ENCODE assay signal across 9 mouse cellular contexts in genomic region chr8:73007489-73007888, GRCm38 (mm10).
DNase-seq lines count a peak whose midpoint lies in the region; ATAC-seq and TF ChIP-seq lines count a peak whose summit lies in the region.
"Had no signal": no experiment of that assay in that cellular context is flagged by ENCODE, and none has a peak within 500 bp of the region (broad histone marks: within the 10 kb centered on the region; RNA-seq: fewer than 3 reads in every experiment).

No protein-coding gene starts in this region.

- H3K9me3 ChIP-seq in hindbrain, embryonic 11.5 days (ENCODE audit: control insufficient read depth, low read length): no peaks in the 10 kb centered on the region
- no peaks in the 10 kb centered on the region for H3K9me3 ChIP-seq in hindbrain, embryonic 10.5 days
- H3K9me3 ChIP-seq in MEL (replicated peaks; ENCODE audit: insufficient read depth, low read length): no peaks in the 10 kb centered on the region
- no peaks in the 10 kb centered on the region for H3K9me3 ChIP-seq in intestine, postnatal 0 days (ENCODE audit: control insufficient read depth)
- H3K9me3 ChIP-seq: limb, embryonic 15.5 days had no signal

- no peak for TF ChIP-seq EP300 in MEL (IDR thresholded peaks at IDR 0.05; ENCODE audit: low read depth in 1 of 2, low read length in 2 of 2)

- no peak for TF ChIP-seq POLR2A in MEL (IDR thresholded peaks at IDR 0.05; ENCODE audit: control insufficient read depth in 1 of 2, insufficient read depth in 1 of 2, low read depth in 1 of 2, low read length in 2 of 2, poor library complexity in 1 of 2)

- H3K4me1 ChIP-seq in hindbrain, embryonic 11.5 days (replicated peaks; ENCODE audit: control insufficient read depth, insufficient read depth, low read length): no peaks in the 10 kb centered on the region
- no peaks in the 10 kb centered on the region for H3K4me1 ChIP-seq in hindbrain, embryonic 10.5 days (replicated peaks)
- no peaks in the 10 kb centered on the region for H3K4me1 ChIP-seq in MEL (ENCODE audit: control insufficient read depth in 1 of 2, insufficient read depth in 2 of 2, low read length in 2 of 2)
- no peaks in the 10 kb centered on the region for H3K4me1 ChIP-seq in intestine, postnatal 0 days (replicated peaks; ENCODE audit: control insufficient read depth, insufficient read depth, low read length)
- H3K4me1 ChIP-seq: limb, embryonic 15.5 days had no signal

- H3K79me2 ChIP-seq in MEL (ENCODE audit: control insufficient read depth, insufficient read depth, low read length, poor library complexity): no peaks in the 10 kb centered on the region

- H3K4me3 ChIP-seq in hindbrain, embryonic 11.5 days (ENCODE audit: low read depth, low read length): no peak overlapping the region
- H3K4me3 ChIP-seq in hindbrain, embryonic 10.5 days: no peak overlapping the region
- no peak overlapping the region for H3K4me3 ChIP-seq in MEL (ENCODE audit: control insufficient read depth in 1 of 2, insufficient read depth in 1 of 2, low read depth in 2 of 2, low read length in 2 of 2)
- H3K4me3 ChIP-seq in intestine, postnatal 0 days (ENCODE audit: low read depth, low read length): no peak overlapping the region
- H3K4me3 ChIP-seq: limb, embryonic 15.5 days had no signal

- ATAC-seq in hindbrain, embryonic 11.5 days (ENCODE audit: low FRiP score): 0 out of 2 replicates have a peak, but pooled peaks have one; percentile 35
- ATAC-seq in intestine, postnatal 0 days: no peak
- ATAC-seq in inflammation-experienced regulatory T-cells, adult 6 months: no peak

- H3K36me3 ChIP-seq in hindbrain, embryonic 11.5 days (ENCODE audit: control insufficient read depth, insufficient read depth, low read length): no peaks in the 10 kb centered on the region
- H3K36me3 ChIP-seq in hindbrain, embryonic 10.5 days: no peaks in the 10 kb centered on the region
- no peaks in the 10 kb centered on the region for H3K36me3 ChIP-seq in MEL (ENCODE audit: control insufficient read depth in 1 of 2, insufficient read depth in 2 of 2, low read length in 2 of 2)
- H3K36me3 ChIP-seq in intestine, postnatal 0 days (ENCODE audit: control insufficient read depth, insufficient read depth): no peaks in the 10 kb centered on the region
- H3K36me3 ChIP-seq: limb, embryonic 15.5 days had no signal

- H3K27me3 ChIP-seq in hindbrain, embryonic 11.5 days (ENCODE audit: control insufficient read depth, insufficient read depth, low read length): no peaks in the 10 kb centered on the region
- no peaks in the 10 kb centered on the region for H3K27me3 ChIP-seq in hindbrain, embryonic 10.5 days (ENCODE audit: insufficient read depth, poor library complexity, severe bottlenecking)
- H3K27me3 ChIP-seq in MEL (ENCODE audit: control insufficient read depth in 1 of 2, insufficient read depth in 2 of 2, low read length in 2 of 2): no peaks in the 10 kb centered on the region
- no peaks in the 10 kb centered on the region for H3K27me3 ChIP-seq in intestine, postnatal 0 days (replicated peaks; ENCODE audit: control insufficient read depth, insufficient read depth, low read length)
- H3K27me3 ChIP-seq: limb, embryonic 15.5 days had no signal

- no peak overlapping the region for H3K27ac ChIP-seq in hindbrain, embryonic 11.5 days (ENCODE audit: low read depth, low read length)
- H3K27ac ChIP-seq in hindbrain, embryonic 10.5 days: no peak overlapping the region
- H3K27ac ChIP-seq in MEL (ENCODE audit: control insufficient read depth, low read depth, low read length): no peak overlapping the region
- H3K27ac ChIP-seq in intestine, postnatal 0 days (ENCODE audit: low read depth, low read length): no peak overlapping the region
- H3K27ac ChIP-seq: limb, embryonic 15.5 days had no signal

- no peak overlapping the region for H3K4me2 ChIP-seq in hindbrain, embryonic 11.5 days (replicated peaks; ENCODE audit: low read depth, low read length)
- H3K4me2 ChIP-seq in intestine, postnatal 0 days (replicated peaks; ENCODE audit: low read depth): no peak overlapping the region
- H3K4me2 ChIP-seq: limb, embryonic 15.5 days had no signal

- TF ChIP-seq CTCF in MEL (IDR thresholded peaks at IDR 0.05 in 2 of 3, conservative IDR thresholded peaks at IDR 0.05 in 1 of 3; ENCODE audit: control insufficient read depth in 1 of 3, insufficient read depth in 1 of 3, low read depth in 2 of 3, low read length in 3 of 3, poor library complexity in 1 of 3, severe bottlenecking in 1 of 3): peak in 1 of 3 experiments; percentile 19; a peak in 2 of 6 replicates
- peak; percentile 76 for TF ChIP-seq CTCF in intestine, postnatal 0 days (IDR thresholded peaks at IDR 0.05; ENCODE audit: low read depth)

- WGBS in hindbrain, embryonic 11.5 days: 66% methylated on average over 2 of the region's 2 CpGs
- WGBS in hindbrain, embryonic 10.5 days: 44% methylated on average over 2 of the region's 2 CpGs
- WGBS in intestine, postnatal 0 days: 42% methylated on average over 2 of the region's 2 CpGs

- no peak overlapping the region for H3K9ac ChIP-seq in hindbrain, embryonic 11.5 days (ENCODE audit: low read depth, low read length)
- no peak overlapping the region for H3K9ac ChIP-seq in MEL (ENCODE audit: control insufficient read depth, low read depth, low read length, poor library complexity, severe bottlenecking)
- no peak overlapping the region for H3K9ac ChIP-seq in intestine, postnatal 0 days (ENCODE audit: low read depth, low read length)
- H3K9ac ChIP-seq: limb, embryonic 15.5 days had no signal

- DNase-seq in hindbrain, embryonic 11.5 days (ENCODE audit: low spot score): peak; percentile 4
- no peak for DNase-seq in hindbrain, embryonic 10.5 days (ENCODE audit: low spot score)
- DNase-seq in MEL (ENCODE audit: low read depth, low spot score): peak; percentile 3
- DNase-seq in cerebellum, postnatal 14 days: peak; percentile 31 to 36
- peak; percentile 43 for DNase-seq in retina, postnatal 1 day
- no peak for DNase-seq in heart, adult 9 months (ENCODE audit: low spot score in 2 of 2)

- TF ChIP-seq RAD21 in MEL (IDR thresholded peaks at IDR 0.05; ENCODE audit: low read depth, low read length): peak; percentile 21

TF ChIP-seq in MEL, 35 proteins besides CTCF, POLR2A, EP300 and RAD21:
- no peak; the same call in 1 of the 2 replicates for TF ChIP-seq SMC3 (IDR thresholded peaks at IDR 0.05; ENCODE audit: low read depth, low read length)
- TF ChIP-seq CHD1 (IDR thresholded peaks at IDR 0.05; ENCODE audit: low read depth, low read length): no peak
- no peak for TF ChIP-seq ZMIZ1 (IDR thresholded peaks at IDR 0.05; ENCODE audit: low read depth, low read length)
- TF ChIP-seq MAX (IDR thresholded peaks at IDR 0.05; ENCODE audit: low read length): no peak
- no peak for TF ChIP-seq MYB (IDR thresholded peaks at IDR 0.05; ENCODE audit: low read depth, low read length)
- no peak for TF ChIP-seq KAT2A (conservative IDR thresholded peaks at IDR 0.05; ENCODE audit: low read depth, low read length)
- TF ChIP-seq BHLHE40 (IDR thresholded peaks at IDR 0.05; ENCODE audit: borderline replicate concordance, low read depth, low read length): no peak
- no peak for TF ChIP-seq POLR2AphosphoS2 (IDR thresholded peaks at IDR 0.05; ENCODE audit: low read length)
- TF ChIP-seq HCFC1 (IDR thresholded peaks at IDR 0.05; ENCODE audit: low read depth, low read length): no peak
- TF ChIP-seq GATA1 (IDR thresholded peaks at IDR 0.05; ENCODE audit: low read depth, low read length): no peak
- TF ChIP-seq MAZ (IDR thresholded peaks at IDR 0.05; ENCODE audit: low read depth, low read length): no peak
- no peak for TF ChIP-seq SIN3A (IDR thresholded peaks at IDR 0.05; ENCODE audit: low read length)
- no peak for TF ChIP-seq MEF2A (IDR thresholded peaks at IDR 0.05; ENCODE audit: extremely low read depth, insufficient replicate concordance, low read depth, low read length, poor library complexity, severe bottlenecking)

Comparison
In these comparisons a context has a peak if more than half of its experiments do, and no peak if none do; other contexts are left out.
1. DNase-seq: peak in hindbrain, embryonic 11.5 days (single experiment), MEL (single experiment), cerebellum, postnatal 14 days (2 of 2) and retina, postnatal 1 day (single experiment); none in hindbrain, embryonic 10.5 days (single experiment) and heart, adult 9 months (0 of 2).